Mouse (Mus musculus) forebrain, embryonic 14.5 days (tissue): ENCODE measurements around the gene Srpk3. TPM values are rescaled to one million over a fixed set of nuclear protein-coding genes. Genes with fewer than 3 reads are reported as not detected.
A peak's percentile ranks its signal among the peaks of the same experiment; 100 is the strongest.

Source experiments
- ATAC-seq: fragments of 200-750 bp; cut with Nextera tagmentation; 2 replicates; pipeline ENCODE4 v1.8.0; 2017; ENCODE audit warnings: mild to moderate bottlenecking, moderate library complexity
- DNase-seq: peaks from one replicate; pipeline ENCODE4 v3.0.0-alpha.2; 2015; ENCODE audit warnings: low spot score
- H3K27ac ChIP-seq: fragments of 300-500 bp; sonication (generic); 2 replicates; pipeline ENCODE4 v1.5.1; 2014; ENCODE audit warnings: low read depth, mild to moderate bottlenecking, control low read depth, low read length, moderate library complexity
- H3K27me3 ChIP-seq: fragments of 300-500 bp; sonication (generic); replicated peaks from 2 replicates; pipeline ENCODE4 v1.6.1; 2014; ENCODE audit warnings: low read length, control low read depth, mixed read lengths; ENCODE audit not compliant: control insufficient read depth, insufficient read depth
- H3K36me3 ChIP-seq: fragments of 300-500 bp; sonication (generic); 2 replicates; pipeline ENCODE4 v1.6.1; 2014; ENCODE audit warnings: low read length, control low read depth; ENCODE audit not compliant: control insufficient read depth, insufficient read depth
- H3K4me1 ChIP-seq: fragments of 300-500 bp; sonication (generic); 2 replicates; pipeline ENCODE4 v1.6.1; 2014; ENCODE audit warnings: antibody characterized with exemption, low read length, control low read depth; ENCODE audit not compliant: control insufficient read depth, insufficient read depth
- H3K4me2 ChIP-seq: fragments of 300-500 bp; sonication (generic); 2 replicates; pipeline ENCODE4 v1.6.1; 2014; ENCODE audit warnings: mild to moderate bottlenecking, control low read depth, low read length
- H3K4me3 ChIP-seq: fragments of 300-500 bp; sonication (generic); 2 replicates; pipeline ENCODE4 v1.5.1; 2014; ENCODE audit warnings: low read depth, low read length, control low read depth
- H3K9ac ChIP-seq: fragments of 300-500 bp; sonication (generic); 2 replicates; pipeline ENCODE4 v1.6.1; 2014; ENCODE audit warnings: mild to moderate bottlenecking, low read length, control low read depth, moderate library complexity
- H3K9me3 ChIP-seq: fragments of 300-500 bp; sonication (generic); replicated peaks from 2 replicates; pipeline ENCODE4 v1.6.1; 2016; ENCODE audit warnings: low read length, control low read depth, mixed read lengths; ENCODE audit not compliant: control insufficient read depth
- WGBS: fragments of 180-500 bp; shearing (Covaris S2); extraction: QIAGEN DNeasy Blood & Tissue Kit; methylation state at CpG from one replicate; pipeline ENCODE4 v1.1.7; 2014; 5-methylcytosine and 5-hydroxymethylcytosine counted together
- polyA plus RNA-seq: library from polyadenylated mRNA; unstranded; fragments of >200 nt; fragmentation: Nextera tagmentation; extraction: Ambion mirVana; gene quantifications from 2 replicates; pipeline ENCODE4 v1.2.1, GENCODE M21; 2014

Gene Srpk3
- polyA plus RNA-seq, 1 experiment from 2014 or later: 1.1 TPM

- Histone ChIP-seq H3K4me3 (peak within 1 kb of the TSS; percentile 58), H3K27me3 (no peaks in the 10 kb centered on the region), H3K36me3 (no peaks in the 10 kb centered on the region), H3K4me2 (peak within 1 kb of the TSS; percentile 59), H3K4me1 (no peaks in the 10 kb centered on the region), H3K27ac (peak within 1 kb of the TSS; percentile 88), H3K9ac (peak within 1 kb of the TSS; percentile 81), H3K9me3 (no peaks in the 10 kb centered on the region)
- peak; percentile 87 for DNase-seq
- WGBS: 33% methylated on average over 65 of the region's 84 CpGs
- ATAC-seq: peak; percentile 87
Observed at GRCm38 (mm10) chrX:73824185-73825151, 50.3 kb downstream of the Srpk3 start, which contains the start of gene Pdzd4. TSS of gene Pdzd4 (minus strand) at chrX:73824969.

Other genes starting within 250 kb of the Srpk3 start
- gene Dusp9, start 135.0 kb upstream of the Srpk3 start, polyA plus RNA-seq: 0.22 and 0.27 TPM in 2 replicates
- gene Pnck, start 114.3 kb upstream of the Srpk3 start, polyA plus RNA-seq: 116 and 118 TPM in 2 replicates
- 6.2 and 6.8 TPM in 2 replicates for gene Slc6a8, start 101.3 kb upstream of the Srpk3 start, polyA plus RNA-seq
- 113 and 119 TPM in 2 replicates for gene Bcap31, start 58.2 kb upstream of the Srpk3 start, polyA plus RNA-seq
- gene Abcd1, start 57.8 kb upstream of the Srpk3 start, polyA plus RNA-seq: 7.3 and 9.1 TPM in 2 replicates
- 0.08 and 0.11 TPM in 2 replicates for gene Plxnb3, start 17.3 kb upstream of the Srpk3 start, polyA plus RNA-seq
- 253 and 290 TPM in 2 replicates for gene Idh3g, start 12.5 kb downstream of the Srpk3 start, polyA plus RNA-seq
- 148 and 189 TPM in 2 replicates for gene Ssr4, start 12.6 kb downstream of the Srpk3 start, polyA plus RNA-seq
- gene Pdzd4, start 50.6 kb downstream of the Srpk3 start, polyA plus RNA-seq: 5.4 and 8.0 TPM in 2 replicates
- gene Avpr2, start 117.7 kb downstream of the Srpk3 start, polyA plus RNA-seq: 0.26 TPM in 1 of 2 replicates, not detected in the other
- 53.6 and 77.2 TPM in 2 replicates for gene L1cam, start 121.7 kb downstream of the Srpk3 start, polyA plus RNA-seq
- gene Arhgap4, start 147.5 kb downstream of the Srpk3 start, polyA plus RNA-seq: 1.3 and 2.0 TPM in 2 replicates
- 104 TPM in 2 replicates for gene Naa10, start 147.5 kb downstream of the Srpk3 start, polyA plus RNA-seq
- gene Renbp, start 156.4 kb downstream of the Srpk3 start, polyA plus RNA-seq: 8.9 and 9.3 TPM in 2 replicates
- 58.3 and 61.1 TPM in 2 replicates for gene Hcfc1, start 192.0 kb downstream of the Srpk3 start, polyA plus RNA-seq
- 22.9 and 23.7 TPM in 2 replicates for gene Irak1, start 249.5 kb downstream of the Srpk3 start, polyA plus RNA-seq